17 mouse cellular contexts compared by ENCODE assay signal in genomic region chr6:33637192-33637591, GRCm38 (mm10).
DNase-seq lines count a peak whose midpoint lies in the region; TF ChIP-seq lines count a peak whose summit lies in the region.
"Had no signal": no experiment of that assay in that cellular context is flagged by ENCODE, and none has a peak within 500 bp of the region (broad histone marks: within the 10 kb centered on the region; RNA-seq: fewer than 3 reads in every experiment).

No protein-coding gene starts in this region.

- H3K9me3 ChIP-seq in CH12.LX (replicated peaks; ENCODE audit: low read length), result no peaks in the 10 kb centered on the region
- H3K9me3 ChIP-seq in MEL (replicated peaks; ENCODE audit: insufficient read depth, low read length), result no peaks in the 10 kb centered on the region
- H3K9me3 ChIP-seq: embryonic facial prominence, embryonic 10.5 days; embryonic facial prominence, embryonic 12.5 days; G1E had no signal

- peaks cover 0 to 2% of the 10 kb centered on the region in 2 experiments for H3K36me3 ChIP-seq in CH12.LX (replicated peaks in 1 of 2; ENCODE audit: control insufficient read depth in 1 of 2, insufficient read depth in 1 of 2, low read length in 1 of 2)
- no peaks in the 10 kb centered on the region for H3K36me3 ChIP-seq in MEL (ENCODE audit: control insufficient read depth in 1 of 2, insufficient read depth in 2 of 2, low read length in 2 of 2)
- H3K36me3 ChIP-seq: embryonic facial prominence, embryonic 10.5 days; embryonic facial prominence, embryonic 12.5 days had no signal

- no peak overlapping the region for H3K4me2 ChIP-seq in CH12.LX (ENCODE audit: insufficient read depth, low read depth, poor library complexity, severe bottlenecking)
- H3K4me2 ChIP-seq: embryonic facial prominence, embryonic 12.5 days had no signal

- H3K27me3 ChIP-seq in CH12.LX (replicated peaks) (no peaks in the 10 kb centered on the region), MEL (ENCODE audit: control insufficient read depth in 1 of 2, insufficient read depth in 2 of 2, low read length in 2 of 2) (no peaks in the 10 kb centered on the region)
- H3K27me3 ChIP-seq: embryonic facial prominence, embryonic 12.5 days; Patski had no signal

- no peak for TF ChIP-seq EP300 in CH12.LX (IDR thresholded peaks at IDR 0.05; ENCODE audit: low read length)
- TF ChIP-seq EP300 in MEL (IDR thresholded peaks at IDR 0.05; ENCODE audit: low read depth in 1 of 2, low read length in 2 of 2), result no peak

- dilution Hi-C loops in CH12.LX (cut with MboI; ENCODE audit: extremely low pct_ligation_motif_present, extremely low pct_unique_long_range_greater_than_20kb, low sequenced_read_pairs), result no loop called here

- H3K79me2 ChIP-seq in CH12.LX (replicated peaks; ENCODE audit: control insufficient read depth, extremely low read depth, insufficient read depth, poor library complexity, severe bottlenecking), result no peaks in the 10 kb centered on the region
- no peaks in the 10 kb centered on the region for H3K79me2 ChIP-seq in MEL (ENCODE audit: control insufficient read depth, insufficient read depth, low read length, poor library complexity)

- no peak overlapping the region for H3K27ac ChIP-seq in CH12.LX (ENCODE audit: insufficient read depth, low read depth)
- H3K27ac ChIP-seq in MEL (ENCODE audit: control insufficient read depth, low read depth, low read length), result no peak overlapping the region
- H3K27ac ChIP-seq: embryonic facial prominence, embryonic 10.5 days; embryonic facial prominence, embryonic 12.5 days had no signal

- TF ChIP-seq RAD21 in CH12.LX (IDR thresholded peaks at IDR 0.05; ENCODE audit: low read depth, low read length), result no peak
- no peak for TF ChIP-seq RAD21 in MEL (IDR thresholded peaks at IDR 0.05; ENCODE audit: low read depth, low read length)

- H3K9ac ChIP-seq in CH12.LX (ENCODE audit: insufficient read depth, low read depth) (no peak overlapping the region), MEL (ENCODE audit: control insufficient read depth, low read depth, low read length, poor library complexity, severe bottlenecking) (no peak overlapping the region)
- H3K9ac ChIP-seq: embryonic facial prominence, embryonic 12.5 days had no signal

- no peak overlapping the region for H3K4me3 ChIP-seq in CH12.LX (replicated peaks in 1 of 3; ENCODE audit: low read depth in 2 of 3, low read length in 2 of 3, poor library complexity in 1 of 3)
- H3K4me3 ChIP-seq in MEL (ENCODE audit: control insufficient read depth in 1 of 2, insufficient read depth in 1 of 2, low read depth in 2 of 2, low read length in 2 of 2), result no peak overlapping the region
- H3K4me3 ChIP-seq: embryonic facial prominence, embryonic 10.5 days; embryonic facial prominence, embryonic 12.5 days had no signal

- H3K4me1 ChIP-seq in CH12.LX (ENCODE audit: control insufficient read depth in 1 of 2, insufficient read depth in 2 of 2), result no peaks in the 10 kb centered on the region
- no peaks in the 10 kb centered on the region for H3K4me1 ChIP-seq in MEL (ENCODE audit: control insufficient read depth in 1 of 2, insufficient read depth in 2 of 2, low read length in 2 of 2)
- H3K4me1 ChIP-seq: embryonic facial prominence, embryonic 10.5 days; embryonic facial prominence, embryonic 12.5 days had no signal

- TF ChIP-seq POLR2A in CH12.LX (IDR thresholded peaks at IDR 0.05; ENCODE audit: low read depth, low read length) (no peak), MEL (IDR thresholded peaks at IDR 0.05; ENCODE audit: control insufficient read depth in 1 of 2, insufficient read depth in 1 of 2, low read depth in 1 of 2, low read length in 2 of 2, poor library complexity in 1 of 2) (no peak)

- in situ Hi-C loops in CH12.LX (cut with MboI; ENCODE audit: low pct_ligation_motif_present, low pct_unique_long_range_greater_than_20kb, low sequenced_read_pairs), result no loop called here

- DNase-seq in 3T3-L1 (ENCODE audit: low read depth, low spot score), result peak; percentile 28
- no peak for DNase-seq in CH12.LX (ENCODE audit: extremely low read depth)
- DNase-seq in MEL (ENCODE audit: low read depth, low spot score), result no peak
- DNase-seq in adipocyte (ENCODE audit: low spot score), result peak; percentile 35
- DNase-seq in adrenal gland, postnatal 10 days, result no peak
- no peak for DNase-seq in spleen, adult 18-20 months
- no peak for DNase-seq in layer of hippocampus, adult 9-10 months (ENCODE audit: low spot score)
- DNase-seq: B cell, adult 2 months; cerebellum, adult 11-12 months; cerebellum, adult 2 months; cerebellum, adult 9-10 months; cerebellum, postnatal 10 days; cerebellum, postnatal 25 days had no signal

- TF ChIP-seq CTCF in CH12.LX (conservative IDR thresholded peaks at IDR 0.05 in 1 of 2, IDR thresholded peaks at IDR 0.05 in 1 of 2; ENCODE audit: low read depth in 2 of 2, low read length in 2 of 2) (no peak), MEL (IDR thresholded peaks at IDR 0.05 in 2 of 3, conservative IDR thresholded peaks at IDR 0.05 in 1 of 3; ENCODE audit: control insufficient read depth in 1 of 3, insufficient read depth in 1 of 3, low read depth in 2 of 3, low read length in 3 of 3, poor library complexity in 1 of 3, severe bottlenecking in 1 of 3) (no peak)

TF ChIP-seq in CH12.LX, 34 proteins besides CTCF, POLR2A, EP300 and RAD21:
- TF ChIP-seq ZNF384 (IDR thresholded peaks at IDR 0.05; ENCODE audit: low read depth, low read length), result no peak
- no peak for TF ChIP-seq CHD2 (IDR thresholded peaks at IDR 0.05; ENCODE audit: low read length)
- no peak for TF ChIP-seq NELFE (IDR thresholded peaks at IDR 0.05; ENCODE audit: low read depth, low read length)
- peak; percentile 89 for TF ChIP-seq MAFK (IDR thresholded peaks at IDR 0.05; ENCODE audit: insufficient replicate concordance, low read length)

TF ChIP-seq in MEL, 35 proteins besides CTCF, POLR2A, EP300 and RAD21:
- TF ChIP-seq MYB (IDR thresholded peaks at IDR 0.05; ENCODE audit: low read depth, low read length) (no peak), MAFK (IDR thresholded peaks at IDR 0.05; ENCODE audit: borderline replicate concordance, low read depth, low read length) (peak; percentile 77; the same call in 1 of the 2 replicates)

Comparison
In these comparisons a context has a peak if more than half of its experiments do, and no peak if none do; other contexts are left out.
1. DNase-seq: peak in 3T3-L1 (single experiment) and adipocyte (single experiment); none in CH12.LX (single experiment), MEL (single experiment), adrenal gland, postnatal 10 days (single experiment), spleen, adult 18-20 months (0 of 2) and layer of hippocampus, adult 9-10 months (single experiment).